Mouse (Mus musculus) lung, adult 2 months (tissue): ENCODE data around the gene Avp.

Experiments
- CTCF ChIP-seq: fragments of 200-500 bp; IDR thresholded peaks from 2 replicates; pipeline ENCODE4 v1.5.1; 2011; ENCODE audit warnings: mild to moderate bottlenecking, low read length, control low read depth; ENCODE audit not compliant: insufficient read depth
- POLR2A ChIP-seq: fragments of 200-500 bp; IDR thresholded peaks from 2 replicates; pipeline ENCODE4 v1.6.1; 2011; ENCODE audit warnings: low read depth, mild to moderate bottlenecking, control low read depth, low read length, borderline replicate concordance; ENCODE audit errors: extremely low read depth

DNA sequence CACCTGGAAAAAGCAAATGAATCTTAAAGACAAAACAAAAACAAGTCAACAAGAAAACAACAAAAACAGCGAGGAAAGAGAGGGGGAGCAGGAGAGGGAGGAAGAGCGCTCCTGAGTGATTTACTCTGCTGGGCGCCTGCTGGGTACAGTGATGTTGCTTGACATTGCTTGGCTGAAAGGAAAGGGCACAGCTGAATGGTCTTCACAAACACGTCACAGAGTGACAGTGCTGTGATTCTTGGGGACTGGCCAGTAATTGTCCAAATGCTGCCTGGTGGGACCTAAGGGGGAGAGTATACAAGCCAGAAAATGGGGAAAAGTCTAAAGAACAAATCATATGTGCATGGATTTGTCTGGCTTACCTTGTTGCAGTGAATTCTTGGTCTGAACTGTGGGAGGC, 19.8 kb upstream of the Avp start:
- no peak for TF ChIP-seq POLR2A
- no peak for TF ChIP-seq CTCF
